Mouse (Mus musculus): Measurements from ENCODE around the gene Apopt1.

- TF ChIP-seq CTCF (IDR thresholded peaks at IDR 0.05; ENCODE audit: borderline replicate concordance, extremely low read depth, insufficient read depth, insufficient read length): no peak
- TF ChIP-seq POLR2A (IDR thresholded peaks at IDR 0.05; ENCODE audit: borderline replicate concordance, extremely low read depth, insufficient read depth, insufficient read length, poor library complexity, severe bottlenecking): no peak
Measured at GRCm38 (mm10) chr12:111787015-111787414, 74.0 kb downstream of the Apopt1 start.

All from brain, embryonic 14.5 days (tissue).